Mouse (Mus musculus) stomach, postnatal 0 days (tissue): ENCODE results near the gene Idh2.

Experiments
- CTCF ChIP-seq: IDR thresholded peaks from 2 replicates; pipeline ENCODE4 v1.5.1; 2016; ENCODE audit warnings: antibody characterized with exemption, low read depth, mild to moderate bottlenecking, moderate library complexity
- EP300 ChIP-seq: optimal IDR thresholded peaks from 2 replicates; pipeline ENCODE3; 2016; ENCODE audit warnings: antibody characterized with exemption

DNA sequence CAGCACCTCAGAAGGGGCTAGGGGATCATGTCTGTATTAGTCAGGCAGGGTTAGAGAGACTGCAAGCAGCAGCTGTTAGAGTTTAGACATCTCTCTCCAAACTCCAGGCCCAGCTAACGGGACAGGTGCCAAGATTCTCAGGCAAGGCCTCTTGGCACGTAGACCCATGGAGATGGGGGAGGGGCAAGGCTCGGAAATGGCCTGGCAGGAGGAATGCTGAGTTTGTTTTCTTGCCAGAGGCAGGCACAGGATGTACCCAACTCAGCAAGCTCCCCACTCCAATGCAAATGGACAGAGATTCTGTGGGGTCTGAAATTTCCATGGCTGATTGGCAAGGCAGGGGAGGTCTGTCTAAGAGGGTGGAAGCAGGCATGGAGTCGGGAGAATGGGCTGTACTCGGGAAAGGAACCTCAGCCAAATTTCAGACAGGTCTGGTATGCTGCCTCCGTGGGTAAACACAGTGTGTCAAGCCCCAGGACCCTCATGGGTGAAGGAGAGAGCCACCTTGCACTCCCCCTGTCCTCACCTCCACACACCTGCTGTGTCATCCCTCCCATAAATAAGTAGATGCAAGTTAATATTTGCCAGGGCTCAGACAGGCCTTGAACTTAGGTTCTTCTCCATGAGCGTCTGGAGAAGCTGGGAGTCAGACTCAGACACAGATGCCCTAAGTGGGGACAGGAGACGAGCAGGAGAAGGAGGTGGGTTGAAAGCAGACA lies 19.4 kb upstream of the Idh2 start:
- no peak for TF ChIP-seq CTCF
- no peak for TF ChIP-seq EP300
